Mouse (Mus musculus) limb, embryonic 14.5 days (tissue): ENCODE data around the gene Cdk1. TPM values are rescaled to one million over a fixed set of nuclear protein-coding genes. Genes with fewer than 3 reads are reported as not detected.
"Not testable (repeated sequence)": the region's sequence is repeated elsewhere in the genome, so short reads cannot be mapped to it uniquely, and the experiment has no call there.

Experiments
- ATAC-seq: fragments of 200-750 bp; cut with Nextera tagmentation; 2 replicates; pipeline ENCODE4 v1.8.0; 2017; ENCODE audit warnings: low read depth, moderate number of reproducible peaks, moderate TSS enrichment; ENCODE audit not compliant: low FRiP score
- DNase-seq: peaks from one replicate; pipeline ENCODE4 v3.0.0-alpha.2; 2015; ENCODE audit warnings: low spot score
- H3K27ac ChIP-seq: fragments of 300-500 bp; sonication (generic); replicated peaks from 2 replicates; pipeline ENCODE4 v1.5.1; 2014; ENCODE audit warnings: low read depth, mild to moderate bottlenecking, low read length, moderate library complexity, mixed read lengths
- H3K27me3 ChIP-seq: fragments of 300-500 bp; sonication (generic); 2 replicates; pipeline ENCODE4 v1.6.1; 2014; ENCODE audit warnings: low read length, mixed read lengths; ENCODE audit not compliant: control insufficient read depth, insufficient read depth
- H3K36me3 ChIP-seq: fragments of 300-500 bp; sonication (generic); 2 replicates; pipeline ENCODE4 v1.6.1; 2014; ENCODE audit warnings: mild to moderate bottlenecking, low read length, moderate library complexity, mixed read lengths; ENCODE audit not compliant: control insufficient read depth, insufficient read depth
- H3K4me1 ChIP-seq: fragments of 300-500 bp; sonication (generic); 2 replicates; pipeline ENCODE4 v1.6.1; 2014; ENCODE audit warnings: antibody characterized with exemption, low read length, mixed read lengths; ENCODE audit not compliant: control insufficient read depth, insufficient read depth
- H3K4me2 ChIP-seq: fragments of 300-500 bp; sonication (generic); replicated peaks from 2 replicates; pipeline ENCODE4 v1.6.1; 2014; ENCODE audit warnings: low read depth, mild to moderate bottlenecking, low read length, moderate library complexity; ENCODE audit not compliant: severe bottlenecking
- H3K4me3 ChIP-seq: fragments of 300-500 bp; sonication (generic); replicated peaks from 2 replicates; pipeline ENCODE4 v1.5.1; 2014; ENCODE audit warnings: low read length
- H3K9ac ChIP-seq: fragments of 300-500 bp; sonication (generic); 2 replicates; pipeline ENCODE4 v1.6.1; 2014; ENCODE audit warnings: mild to moderate bottlenecking, low read depth, low read length, moderate library complexity; ENCODE audit not compliant: severe bottlenecking
- H3K9me3 ChIP-seq: fragments of 300-500 bp; sonication (generic); 2 replicates; pipeline ENCODE4 v1.6.1; 2016; ENCODE audit warnings: low read length; ENCODE audit not compliant: control insufficient read depth
- POLR2A ChIP-seq: fragments of 200-500 bp; IDR thresholded peaks from 2 replicates; pipeline ENCODE4 v1.8.0; 2012; ENCODE audit warnings: inconsistent platforms, mild to moderate bottlenecking, moderate library complexity, borderline replicate concordance; ENCODE audit not compliant: insufficient read depth, insufficient read length; ENCODE audit errors: extremely low read depth
- WGBS: fragments of 180-500 bp; shearing (Covaris S2); extraction: QIAGEN DNeasy Blood & Tissue Kit; methylation state at CpG from one replicate; pipeline ENCODE4 v1.1.7; 2014; 5-methylcytosine and 5-hydroxymethylcytosine counted together
- polyA plus RNA-seq, 2 experiments: library from polyadenylated mRNA; depleted of rRNA in 1 of 2; stranded (reverse) in 1 of 2; unstranded in 1 of 2; fragments of >200 nt; fragmentation: Nextera tagmentation in 1 of 2; extraction: Ambion mirVana in 1 of 2; gene quantifications; 2 replicates each; pipeline versions ENCODE4 v1.2.1 to v1.2.3; 2012 to 2014

Gene Cdk1
- polyA plus RNA-seq, 2 experiments: 379 to 408 TPM

DNA sequence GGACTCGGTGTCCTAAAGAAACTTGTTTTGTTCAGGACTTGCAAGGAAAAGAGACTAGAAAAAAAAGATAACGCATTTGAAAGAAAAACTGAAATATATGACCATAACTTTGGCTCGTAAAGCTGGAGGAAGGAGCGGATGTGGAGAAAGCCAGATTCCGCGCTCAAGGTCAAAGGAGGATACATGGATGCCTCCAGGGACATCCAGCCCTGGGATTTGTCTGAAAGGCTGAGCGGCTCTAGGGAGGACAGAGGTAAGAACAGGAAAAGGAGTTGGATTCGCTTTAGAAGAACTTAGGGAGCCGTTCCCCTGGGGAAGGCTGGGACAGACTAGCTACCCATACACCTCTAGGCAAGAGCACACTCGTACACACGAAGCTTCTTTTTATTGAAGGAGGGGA, 13.5 kb upstream of the Cdk1 start:
- Histone ChIP-seq H3K9me3 (no peaks in the 10 kb centered on the region), H3K9ac (no peak overlapping the region), H3K36me3 (no peaks in the 10 kb centered on the region), H3K4me3 (no peak overlapping the region), H3K27me3 (no peaks in the 10 kb centered on the region), H3K4me2 (no peak overlapping the region), H3K4me1 (no peaks in the 10 kb centered on the region), H3K27ac (no peak overlapping the region)
- TF ChIP-seq POLR2A: no peak
- ATAC-seq (no peak), DNase-seq (no peak)
- WGBS: 70% methylated on average over 11 of the region's 11 CpGs

DNA sequence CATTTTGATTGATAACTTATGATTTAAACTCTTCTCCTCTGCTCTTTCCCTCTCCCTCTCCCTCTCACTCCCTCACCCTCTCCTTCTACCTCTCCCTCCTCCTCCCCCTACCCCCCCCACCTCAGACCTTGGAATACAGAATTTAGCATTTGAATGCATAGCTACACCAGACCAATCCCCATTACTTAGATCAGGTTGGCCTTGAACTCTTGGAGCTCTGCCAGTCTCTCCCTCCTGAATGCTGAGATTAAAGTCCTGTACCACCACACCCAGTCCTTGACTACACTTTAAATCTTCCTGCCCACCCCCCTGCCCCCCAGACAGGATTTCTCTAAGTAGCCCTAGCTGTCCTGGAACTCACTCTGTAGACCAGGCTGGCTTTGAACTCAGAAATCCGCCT, 6.9 kb upstream of the Cdk1 start:
- Histone ChIP-seq H3K27ac (no peak overlapping the region), H3K4me2 (no peak overlapping the region), H3K4me3 (no peak overlapping the region), H3K9me3 (no peaks in the 10 kb centered on the region), H3K36me3 (no peaks in the 10 kb centered on the region), H3K9ac (no peak overlapping the region), H3K4me1 (no peaks in the 10 kb centered on the region), H3K27me3 (no peaks in the 10 kb centered on the region)
- TF ChIP-seq POLR2A: no peak
- 79% methylated on average over 1 of the region's 1 CpGs for WGBS
- ATAC-seq (no peak), DNase-seq (no peak)

DNA sequence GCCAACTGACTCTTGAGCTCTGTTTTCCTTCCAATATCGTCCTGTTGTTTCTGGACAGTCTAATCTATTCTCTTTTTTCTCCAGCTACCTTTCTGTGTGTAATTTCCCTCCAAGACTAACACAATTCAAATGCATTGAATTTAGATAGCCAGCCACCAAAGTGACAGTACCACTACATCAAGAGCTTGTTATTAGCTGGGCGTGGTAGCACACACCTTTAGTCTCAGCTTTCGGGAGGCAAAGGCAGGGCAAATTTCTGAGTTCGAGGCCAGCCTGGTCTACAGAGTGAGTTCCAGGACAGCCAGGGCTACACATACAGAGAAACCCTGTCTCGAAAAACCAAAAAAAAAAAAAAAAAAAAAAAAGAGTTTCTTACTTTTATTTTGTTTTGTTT, 345 bp upstream of the Cdk1 start:
- Histone ChIP-seq H3K27ac (0 out of 2 replicates have a peak overlapping the region, but pooled peaks have one; percentile 58), H3K4me2 (peak overlapping the region; percentile 75), H3K4me1 (peaks cover 27% of the 10 kb centered on the region), H3K4me3 (peak overlapping the region; percentile 69; the same call in 1 of the 2 replicates), H3K36me3 (peaks cover 21% of the 10 kb centered on the region)
- H3K9me3 ChIP-seq, ATAC-seq, H3K27me3 ChIP-seq, DNase-seq, H3K9ac ChIP-seq: not testable (repeated sequence)
- 32% methylated on average over 5 of the region's 5 CpGs for WGBS

DNA sequence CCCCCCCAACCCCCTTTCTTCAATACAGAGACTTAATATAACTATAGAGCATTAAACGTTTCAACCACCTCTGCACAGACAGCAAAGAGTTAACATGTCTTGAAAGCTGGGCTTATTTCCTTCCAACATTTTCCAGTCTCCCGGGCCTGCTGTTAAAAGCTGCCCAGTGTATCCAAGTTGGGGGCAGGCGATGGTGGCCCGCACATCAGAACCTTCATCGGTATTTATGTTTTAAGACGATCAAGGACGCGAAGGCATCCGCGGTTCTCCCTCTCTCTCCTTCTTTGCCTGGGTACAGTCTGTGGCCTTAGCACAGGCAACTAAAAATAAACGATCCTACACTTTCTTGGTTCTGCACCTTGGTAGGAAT, 911 bp downstream of the Cdk1 start:
- ATAC-seq (no peak), DNase-seq (peak; percentile 49)
- no peaks in the 10 kb centered on the region for H3K9me3 ChIP-seq
- peak overlapping the region; percentile 78 for H3K9ac ChIP-seq
- H3K4me3 ChIP-seq: peak overlapping the region; percentile 69
- H3K27me3 ChIP-seq: no peaks in the 10 kb centered on the region
- 2% methylated on average over 11 of the region's 11 CpGs for WGBS
- peaks cover 34% of the 10 kb centered on the region for H3K4me1 ChIP-seq
- H3K4me2 ChIP-seq: peak overlapping the region; percentile 75
- peak overlapping the region; percentile 90 for H3K27ac ChIP-seq
- TF ChIP-seq POLR2A: no peak
- H3K36me3 ChIP-seq: peaks cover 34% of the 10 kb centered on the region

DNA sequence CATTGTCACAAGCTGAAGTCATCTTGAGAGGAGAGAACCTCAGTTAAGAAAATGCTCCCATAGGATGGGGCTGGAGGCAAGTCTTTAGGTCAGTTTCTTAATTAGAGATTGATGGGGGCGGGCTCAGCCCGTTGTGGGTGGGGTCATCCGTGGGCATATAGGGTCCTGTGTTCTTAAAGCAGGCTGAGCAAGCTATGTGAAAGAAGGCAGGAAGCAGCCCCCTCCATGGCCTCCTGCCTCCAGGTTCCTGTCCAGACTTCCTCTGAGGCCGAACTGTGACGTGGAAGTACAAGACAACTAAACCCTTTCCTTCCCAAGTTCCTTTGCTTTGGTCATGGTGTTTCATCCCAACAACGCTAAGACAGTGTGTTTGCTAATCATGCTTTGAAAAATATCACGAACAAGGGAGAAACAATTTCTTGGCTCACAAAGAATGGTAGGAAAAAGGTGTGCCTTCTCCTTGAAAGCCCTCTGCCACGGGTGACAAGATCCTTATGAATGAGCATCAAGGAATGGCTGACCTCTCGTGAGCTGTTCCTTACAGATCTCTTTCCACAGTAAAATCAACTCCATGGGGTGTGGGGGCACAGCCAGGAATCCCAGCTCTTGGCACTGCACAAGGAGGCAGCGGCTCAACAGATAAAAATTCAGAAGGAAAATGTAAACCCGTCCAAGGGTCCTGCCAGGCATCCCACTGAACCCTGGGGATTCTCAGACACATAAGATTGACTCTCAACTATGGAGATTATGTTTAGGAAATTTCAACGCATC, 1.5 kb downstream of the Cdk1 start:
- H3K36me3 ChIP-seq: peaks cover 39% of the 10 kb centered on the region
- no peaks in the 10 kb centered on the region for H3K27me3 ChIP-seq
- no peak for TF ChIP-seq POLR2A
- peak overlapping the region; percentile 69 for H3K4me3 ChIP-seq
- H3K4me2 ChIP-seq: peak overlapping the region; percentile 75
- DNase-seq: peak; percentile 74
- H3K4me1 ChIP-seq: peaks cover 34% of the 10 kb centered on the region
- peak; percentile 20; the same call in 1 of the 2 replicates for ATAC-seq
- peak overlapping the region; percentile 78 for H3K9ac ChIP-seq
- H3K9me3 ChIP-seq: no peaks in the 10 kb centered on the region
- 17% methylated on average over 12 of the region's 12 CpGs for WGBS
- peak overlapping the region; percentile 90 for H3K27ac ChIP-seq

DNA sequence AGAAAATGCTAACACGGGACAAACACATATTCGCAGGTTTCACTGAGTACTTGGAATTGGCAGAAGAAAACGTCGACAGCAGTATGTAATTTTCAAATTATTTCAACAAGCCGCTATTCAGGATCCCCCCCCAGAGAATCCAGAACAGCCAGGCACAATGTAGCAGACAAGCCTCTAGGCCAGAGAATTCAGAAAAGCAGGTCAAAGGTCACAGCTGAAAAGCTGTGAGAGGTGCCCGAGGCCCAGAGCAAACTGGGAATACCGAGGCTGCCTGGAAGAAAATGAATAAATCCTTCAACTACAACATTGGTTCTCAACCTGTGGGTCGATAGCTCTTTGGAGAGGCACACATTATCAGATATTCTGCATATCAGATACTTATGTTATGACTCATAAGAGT, 4.5 kb downstream of the Cdk1 start:
- H3K4me2 ChIP-seq: no peak overlapping the region
- WGBS: 44% methylated on average over 8 of the region's 8 CpGs
- ATAC-seq (no peak), DNase-seq (no peak)
- peaks cover 37% of the 10 kb centered on the region for H3K4me1 ChIP-seq
- no peaks in the 10 kb centered on the region for H3K9me3 ChIP-seq
- 0 out of 2 replicates have a peak overlapping the region, but pooled peaks have one; percentile 33 for H3K27ac ChIP-seq
- no peaks in the 10 kb centered on the region for H3K27me3 ChIP-seq
- TF ChIP-seq POLR2A: no peak
- no peak overlapping the region for H3K9ac ChIP-seq
- no peak overlapping the region for H3K4me3 ChIP-seq
- H3K36me3 ChIP-seq: peaks cover 69% of the 10 kb centered on the region
